Mouse (Mus musculus): ENCODE measurements around the gene Nt5c3b. TPM values are rescaled to one million over a fixed set of nuclear protein-coding genes. Genes with fewer than 3 reads are reported as not detected.

The Nt5c3b gene
- polyA plus RNA-seq, 1 experiment from 2014 or later = 110 TPM

GRCm38 (mm10) chr11:100423836-100424235 is 17.8 kb downstream of the Nt5c3b start:
- Histone ChIP-seq H3K27ac (replicated peaks) (no peak overlapping the region), H3K27me3 (no peaks in the 10 kb centered on the region), H3K9ac (no peak overlapping the region), H3K9me3 (no peaks in the 10 kb centered on the region), H3K4me2 (no peak overlapping the region), H3K36me3 (peaks cover 5% of the 10 kb centered on the region; the same call in 1 of the 2 replicates), H3K4me1 (replicated peaks) (0 out of 2 replicates have a peak, but pooled peaks cover 3% of the 10 kb centered on the region), H3K4me3 (no peak overlapping the region)
- no peak for ATAC-seq (ENCODE audit: low read depth)
- WGBS = 90% methylated on average over 7 of the region's 7 CpGs

GRCm38 (mm10) chr11:100421537-100421936 is 20.1 kb downstream of the Nt5c3b start:
- ATAC-seq (ENCODE audit: low read depth) = no peak
- no peak overlapping the region for H3K4me2 ChIP-seq
- peaks cover 5% of the 10 kb centered on the region for H3K27me3 ChIP-seq
- no peaks in the 10 kb centered on the region for H3K9me3 ChIP-seq
- no peak overlapping the region for H3K27ac ChIP-seq (replicated peaks)
- H3K4me1 ChIP-seq (replicated peaks) = no peaks in the 10 kb centered on the region
- no peak overlapping the region for H3K4me3 ChIP-seq
- 55% methylated on average over 8 of the region's 8 CpGs for WGBS
- H3K9ac ChIP-seq = no peak overlapping the region
- 0 out of 2 replicates have a peak, but pooled peaks cover 3% of the 10 kb centered on the region for H3K36me3 ChIP-seq

- ATAC-seq (ENCODE audit: low read depth) = peak; percentile 41
- H3K9ac ChIP-seq = peak within 1 kb of the TSS; percentile 79
- peak within 1 kb of the TSS; percentile 65 for H3K4me2 ChIP-seq
- H3K36me3 ChIP-seq = no peaks in the 10 kb centered on the region
- peaks cover 41% of the 10 kb centered on the region for H3K4me1 ChIP-seq (replicated peaks)
- peaks cover 32% of the 10 kb centered on the region for H3K27me3 ChIP-seq
- WGBS = 1% methylated on average over 31 of the region's 31 CpGs
- no peaks in the 10 kb centered on the region for H3K9me3 ChIP-seq
- H3K4me3 ChIP-seq = peak within 1 kb of the TSS; percentile 63
- H3K27ac ChIP-seq (replicated peaks) = peak within 1 kb of the TSS; percentile 79
These were observed 26.4 kb downstream of the Nt5c3b start, which contains the start of gene Fkbp10 for GRCm38 (mm10) chr11:100414914-100415822. TSS of gene Fkbp10 (plus strand) at chr11:100415697.

- ATAC-seq (ENCODE audit: low read depth) = peak; percentile 95
- peaks cover 32% of the 10 kb centered on the region for H3K27me3 ChIP-seq
- peak within 1 kb of the TSS; percentile 63 for H3K4me3 ChIP-seq
- 1% methylated on average over 93 of the region's 93 CpGs for WGBS
- peak within 1 kb of the TSS; percentile 79 for H3K9ac ChIP-seq
- H3K36me3 ChIP-seq = no peaks in the 10 kb centered on the region
- H3K4me1 ChIP-seq (replicated peaks) = peaks cover 41% of the 10 kb centered on the region
- no peaks in the 10 kb centered on the region for H3K9me3 ChIP-seq
- H3K4me2 ChIP-seq = peak within 1 kb of the TSS; percentile 65
- peak within 1 kb of the TSS; percentile 79 for H3K27ac ChIP-seq (replicated peaks)
These were observed 27.3 kb downstream of the Nt5c3b start, which contains the start of gene P3h4 for GRCm38 (mm10) chr11:100414021-100414913. TSS of gene P3h4 (minus strand) at chr11:100414836.

- no peak for ATAC-seq (ENCODE audit: low read depth)
- 78% methylated on average over 11 of the region's 11 CpGs for WGBS
These were observed 28.1 kb downstream of the Nt5c3b start for GRCm38 (mm10) chr11:100413541-100413940.

GRCm38 (mm10) chr11:100411736-100412135 is 29.9 kb downstream of the Nt5c3b start:
- no peak overlapping the region for H3K27ac ChIP-seq (replicated peaks)
- no peaks in the 10 kb centered on the region for H3K9me3 ChIP-seq
- H3K4me3 ChIP-seq = no peak overlapping the region
- peaks cover 29% of the 10 kb centered on the region for H3K27me3 ChIP-seq
- WGBS = 73% methylated on average over 11 of the region's 11 CpGs
- ATAC-seq (ENCODE audit: low read depth) = no peak
- H3K9ac ChIP-seq = 0 out of 2 replicates have a peak overlapping the region, but pooled peaks have one; percentile 17
- H3K4me1 ChIP-seq (replicated peaks) = peaks cover 41% of the 10 kb centered on the region
- H3K4me2 ChIP-seq = no peak overlapping the region
- H3K36me3 ChIP-seq = no peaks in the 10 kb centered on the region

More at GRCm38 (mm10) chr11:100413541-100413940, 28.1 kb downstream of the Nt5c3b start:
- peak overlapping the region; percentile 63 for H3K4me3 ChIP-seq
- no peaks in the 10 kb centered on the region for H3K36me3 ChIP-seq
- H3K4me2 ChIP-seq = peak overlapping the region; percentile 65
- no peaks in the 10 kb centered on the region for H3K9me3 ChIP-seq
- peaks cover 41% of the 10 kb centered on the region for H3K4me1 ChIP-seq (replicated peaks)
- peaks cover 32% of the 10 kb centered on the region for H3K27me3 ChIP-seq
- 0 out of 2 replicates have a peak overlapping the region, but pooled peaks have one; percentile 79 for H3K27ac ChIP-seq (replicated peaks)
- H3K9ac ChIP-seq = peak overlapping the region; percentile 79

GRCm38 (mm10) chr11:100409686-100410085 is 31.9 kb downstream of the Nt5c3b start:
- Histone ChIP-seq H3K36me3 (no peaks in the 10 kb centered on the region), H3K4me3 (no peak overlapping the region), H3K9me3 (no peaks in the 10 kb centered on the region), H3K27ac (replicated peaks) (no peak overlapping the region), H3K9ac (peak overlapping the region; percentile 13; the same call in 1 of the 2 replicates), H3K27me3 (peaks cover 9% of the 10 kb centered on the region), H3K4me2 (no peak overlapping the region), H3K4me1 (replicated peaks) (peaks cover 31% of the 10 kb centered on the region)
- WGBS = 81% methylated on average over 3 of the region's 3 CpGs
- ATAC-seq (ENCODE audit: low read depth) = no peak

GRCm38 (mm10) chr11:100408835-100409462 is 32.7 kb downstream of the Nt5c3b start:
- no peak overlapping the region for H3K27ac ChIP-seq (replicated peaks)
- H3K4me3 ChIP-seq = no peak overlapping the region
- peaks cover 9% of the 10 kb centered on the region for H3K27me3 ChIP-seq
- WGBS = 91% methylated on average over 12 of the region's 12 CpGs
- no peak for ATAC-seq (ENCODE audit: low read depth)
- no peaks in the 10 kb centered on the region for H3K9me3 ChIP-seq
- H3K4me2 ChIP-seq = no peak overlapping the region
- no peaks in the 10 kb centered on the region for H3K36me3 ChIP-seq
- peaks cover 24% of the 10 kb centered on the region for H3K4me1 ChIP-seq (replicated peaks)
- H3K9ac ChIP-seq = no peak overlapping the region

- H3K9ac ChIP-seq = no peak overlapping the region
- no peaks in the 10 kb centered on the region for H3K36me3 ChIP-seq
- H3K4me2 ChIP-seq = no peak overlapping the region
- peaks cover 18% of the 10 kb centered on the region for H3K4me1 ChIP-seq (replicated peaks)
- H3K27ac ChIP-seq (replicated peaks) = no peak overlapping the region
- no peak overlapping the region for H3K4me3 ChIP-seq
- H3K9me3 ChIP-seq = no peaks in the 10 kb centered on the region
- no peak for ATAC-seq (ENCODE audit: low read depth)
- 43% methylated on average over 10 of the region's 10 CpGs for WGBS
- H3K27me3 ChIP-seq = peaks cover 2% of the 10 kb centered on the region; the same call in 1 of the 2 replicates
These were observed 33.4 kb downstream of the Nt5c3b start for GRCm38 (mm10) chr11:100408076-100408834.

- Histone ChIP-seq H3K4me3 (no peak overlapping the region), H3K4me1 (replicated peaks) (peaks cover 10% of the 10 kb centered on the region; the same call in 1 of the 2 replicates)
These were observed 34.5 kb downstream of the Nt5c3b start for GRCm38 (mm10) chr11:100406995-100407705.

More at GRCm38 (mm10) chr11:100406995-100407705, 34.5 kb downstream of the Nt5c3b start:
- Histone ChIP-seq H3K36me3 (no peaks in the 10 kb centered on the region), H3K27ac (replicated peaks) (no peak overlapping the region), H3K4me2 (no peak overlapping the region), H3K9me3 (no peaks in the 10 kb centered on the region), H3K27me3 (no peaks in the 10 kb centered on the region), H3K9ac (no peak overlapping the region)
- ATAC-seq (ENCODE audit: low read depth) = no peak
- WGBS = 78% methylated on average over 5 of the region's 5 CpGs
